Mouse (Mus musculus) mouse trophoblast stem cell (cell line): ENCODE data around the gene Uqcr11.

Experiments used
- in situ Hi-C, 2 experiments: fragments of 300-500 bp; cut with MseI, MboI; formaldehyde crosslinking; loops; 2 replicates in 1 of 2; 3 replicates in 1 of 2; pipeline ENCODE4 v1.15.1; 2025

Uqcr11 gene

GRCm38 (mm10) chr10:80431570-80432386, 25.1 kb upstream of the Uqcr11 start:
- in situ Hi-C loops, result no loop called here

- in situ Hi-C loops, result no loop called here
Measured at GRCm38 (mm10) chr10:80430375-80430980, 23.8 kb upstream of the Uqcr11 start.

- in situ Hi-C loops, result no loop called here
Measured at GRCm38 (mm10) chr10:80429800-80430199, 23.2 kb upstream of the Uqcr11 start.

- in situ Hi-C loops, result no loop called here
Measured at GRCm38 (mm10) chr10:80425041-80425440, 18.4 kb upstream of the Uqcr11 start.

DNA sequence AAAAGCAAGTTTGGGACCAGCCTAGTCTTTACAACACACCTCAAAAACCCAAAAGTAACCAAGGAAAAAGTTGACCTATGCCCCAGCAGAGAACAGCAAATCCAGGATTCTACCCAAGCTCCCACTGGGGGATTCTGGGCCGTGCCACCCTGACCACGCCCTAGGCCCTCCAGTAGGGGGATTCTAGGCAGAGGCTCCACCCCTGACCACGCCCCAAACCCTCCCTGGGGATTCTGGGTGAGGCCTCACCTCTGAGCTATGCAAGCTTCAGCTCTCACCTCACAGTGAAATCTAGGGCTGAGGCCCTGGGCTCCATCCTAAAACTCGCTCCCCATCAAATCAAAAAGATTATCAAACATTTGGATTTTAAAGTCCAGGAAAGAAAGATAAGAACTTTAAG, 16.9 kb upstream of the Uqcr11 start:
- in situ Hi-C loops, result no loop called here

GRCm38 (mm10) chr10:80421651-80422472, 15.2 kb upstream of the Uqcr11 start:
- in situ Hi-C loops, result no loop called here

DNA sequence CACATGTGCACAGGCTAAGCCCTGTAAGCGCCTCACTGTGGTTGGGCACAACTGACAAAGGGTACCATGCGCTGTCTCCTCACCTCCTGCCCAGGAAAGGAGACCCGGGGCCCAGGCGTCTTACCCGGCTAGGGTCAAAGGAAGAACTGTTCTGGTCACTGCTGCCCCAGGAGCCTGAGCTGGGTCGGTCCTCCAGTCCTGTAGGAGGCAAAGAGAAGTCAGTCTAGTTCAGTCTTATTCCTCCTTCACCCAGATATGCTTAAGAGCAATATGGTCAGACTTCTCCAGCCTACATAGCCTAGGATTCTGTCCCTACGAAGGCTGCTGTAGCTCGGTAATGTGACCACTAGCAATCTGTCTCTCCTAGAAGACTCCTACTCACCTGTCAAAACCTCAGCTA, 14.6 kb upstream of the Uqcr11 start:
- in situ Hi-C loops, result no loop called here

DNA sequence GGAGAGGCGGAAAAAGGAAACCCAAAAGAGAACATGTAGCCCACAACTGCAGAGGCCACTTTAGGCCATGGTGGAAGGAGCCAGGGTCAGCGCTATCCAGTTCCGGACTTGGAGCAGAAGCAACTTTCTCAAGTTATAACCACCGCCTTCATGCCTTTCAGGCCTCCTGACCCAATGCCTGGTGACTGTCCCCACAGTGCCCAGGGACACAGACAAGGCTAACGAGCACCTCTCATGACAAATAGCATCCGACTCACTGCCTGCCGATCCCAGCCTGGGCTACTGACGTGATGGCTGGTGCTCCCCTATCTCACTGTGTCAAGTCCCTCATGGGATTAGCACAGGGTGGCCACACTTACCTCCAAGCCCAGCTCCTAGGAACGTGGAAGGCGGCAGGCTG, 14.1 kb upstream of the Uqcr11 start:
- in situ Hi-C loops, result no loop called here

GRCm38 (mm10) chr10:80419419-80419818, 12.8 kb upstream of the Uqcr11 start:
- in situ Hi-C loops, result no loop called here

DNA sequence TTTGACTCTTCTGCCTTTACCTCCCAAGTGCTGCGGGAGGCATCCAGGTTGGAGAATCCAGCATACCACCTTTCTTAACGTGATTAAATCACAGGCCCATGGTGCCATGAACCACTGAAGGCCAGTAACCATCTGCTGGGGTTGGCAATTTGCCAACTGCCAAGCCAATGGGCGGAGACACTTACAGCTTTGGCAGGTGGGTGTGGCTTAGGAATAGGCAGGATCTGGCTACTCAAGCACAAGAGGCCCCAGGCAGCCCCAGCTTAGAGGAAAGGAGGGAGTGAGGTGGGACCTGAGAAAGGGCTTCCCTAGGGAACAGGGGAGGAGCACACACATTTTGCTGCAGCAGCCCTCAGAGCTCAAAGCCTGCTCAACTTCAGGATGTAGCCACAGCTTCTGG, 11.7 kb upstream of the Uqcr11 start:
- in situ Hi-C loops, result no loop called here

DNA sequence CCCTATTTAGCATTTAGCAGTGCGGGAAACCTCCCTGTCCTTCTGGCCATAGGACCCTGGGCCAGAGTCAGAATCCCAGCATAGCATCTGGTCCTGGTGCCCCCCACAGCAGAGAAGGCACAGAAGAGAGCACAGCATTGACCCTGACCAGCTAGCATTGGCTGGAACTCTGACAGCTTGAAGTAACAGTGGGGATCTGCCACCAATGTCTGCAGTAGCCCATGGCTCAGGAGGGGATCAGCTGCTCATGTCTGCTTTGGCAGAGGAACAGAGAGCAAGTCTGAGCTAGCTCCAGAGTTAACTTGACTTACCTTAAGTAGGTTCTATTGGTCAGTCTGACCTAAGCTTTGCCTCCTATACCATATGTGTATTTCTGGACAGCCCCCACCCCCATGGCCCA, 11.2 kb upstream of the Uqcr11 start:
- in situ Hi-C loops, result no loop called here

- in situ Hi-C loops, result no loop called here
Measured at GRCm38 (mm10) chr10:80417371-80417770, 10.7 kb upstream of the Uqcr11 start.

- in situ Hi-C loops, result no loop called here
Measured at GRCm38 (mm10) chr10:80415566-80415965, 8.9 kb upstream of the Uqcr11 start.

- in situ Hi-C loops, result no loop called here
Measured at GRCm38 (mm10) chr10:80412656-80413541, 6.3 kb upstream of the Uqcr11 start.

DNA sequence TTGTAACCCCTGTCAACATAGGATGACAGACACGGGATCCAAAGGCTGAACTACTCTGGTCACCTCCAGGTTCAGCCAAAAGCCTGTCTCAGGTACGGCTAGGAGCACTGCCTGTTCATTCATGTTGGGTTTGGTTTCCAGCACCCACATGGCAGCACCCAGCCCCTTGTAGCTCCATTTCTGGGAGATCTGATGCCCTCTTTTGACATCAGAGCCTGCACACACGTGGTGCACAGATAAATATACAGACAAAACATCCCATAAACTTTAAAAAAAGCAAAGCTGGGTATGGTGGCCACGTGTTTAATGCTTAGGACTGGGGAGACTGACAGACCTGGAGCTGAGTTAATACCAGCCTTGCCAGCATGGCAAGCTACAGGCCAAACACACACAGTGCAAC, 1.3 kb upstream of the Uqcr11 start:
- in situ Hi-C loops, result no loop called here

- in situ Hi-C loops, result no loop called here
Measured at GRCm38 (mm10) chr10:80405481-80406173, 1.0 kb downstream of the Uqcr11 start.

DNA sequence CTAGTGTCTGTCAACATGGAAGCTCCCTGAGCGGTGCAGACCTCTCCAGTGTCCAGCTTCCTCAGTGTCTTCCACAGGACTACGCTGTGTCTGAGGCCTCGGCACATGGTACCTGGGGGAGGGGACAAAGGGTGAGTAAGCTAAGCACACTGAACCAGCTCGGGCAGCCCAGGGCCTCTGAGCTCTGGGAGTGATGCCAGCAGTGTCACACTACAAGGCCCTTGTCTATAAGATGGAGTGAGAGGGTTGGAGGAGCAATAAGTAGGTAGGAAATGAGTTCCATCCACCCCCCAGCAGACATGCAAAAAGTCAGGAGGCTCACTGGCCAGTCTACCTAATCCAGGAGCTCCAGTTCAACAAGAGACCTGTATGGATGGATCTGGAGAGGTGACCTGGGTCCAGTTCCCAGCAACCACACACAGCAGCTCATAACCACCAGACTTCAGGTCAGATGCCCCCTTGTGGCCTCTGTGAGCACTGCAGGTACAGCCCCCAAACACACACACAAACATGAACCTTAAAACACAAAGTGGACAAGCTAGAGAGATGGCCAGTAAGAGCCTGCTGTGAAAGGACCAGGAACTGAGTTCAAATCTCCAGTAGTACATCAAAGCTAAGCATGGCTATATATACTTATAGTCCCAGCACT, 3.5 kb downstream of the Uqcr11 start:
- in situ Hi-C loops, result no loop called here

DNA sequence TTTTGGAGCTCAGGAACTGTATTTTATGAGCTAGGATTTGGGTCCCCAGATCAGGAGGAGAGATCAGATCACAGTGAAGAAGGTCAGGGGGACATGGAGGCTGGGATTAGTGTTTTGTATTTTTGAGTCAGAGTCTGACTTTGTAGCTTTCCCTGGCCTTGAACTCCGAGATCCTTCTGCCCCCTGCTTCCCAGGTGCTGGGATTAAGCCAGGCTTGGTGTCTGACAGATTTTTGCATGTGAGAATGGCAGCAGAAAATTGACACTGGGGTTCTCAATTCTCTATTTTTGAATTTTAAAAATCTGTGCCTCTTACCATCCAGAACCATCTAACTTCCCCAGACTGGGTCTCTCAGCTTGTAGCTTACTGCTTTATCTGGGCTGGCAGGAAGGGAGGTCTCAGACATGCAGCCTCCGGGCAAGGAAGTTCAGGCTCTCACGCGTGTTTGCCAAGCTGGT, 5.9 kb downstream of the Uqcr11 start:
- in situ Hi-C loops, result no loop called here

GRCm38 (mm10) chr10:80399973-80400703, 6.5 kb downstream of the Uqcr11 start:
- in situ Hi-C loops, result no loop called here
